Mouse (Mus musculus) lung, postnatal 0 days (tissue): ENCODE data around the gene Espl1.

Source experiments
- CTCF ChIP-seq: IDR thresholded peaks from 2 replicates; pipeline ENCODE4 v1.5.1; 2016; ENCODE audit warnings: antibody characterized with exemption, mild to moderate bottlenecking
- EP300 ChIP-seq: IDR thresholded peaks from 2 replicates; pipeline ENCODE4 v1.6.1; 2016; ENCODE audit warnings: antibody characterized with exemption, mild to moderate bottlenecking, control low read depth

GRCm38 (mm10) chr15:102370727-102371126 lies 74.7 kb downstream of the Espl1 start:
- TF ChIP-seq CTCF (no peak), EP300 (no peak)
